Mouse (Mus musculus) effector memory CD4-positive, alpha-beta T cell, adult 7 months (primary cell): Measurements from ENCODE around the gene Kif2c. TPM values are rescaled to one million over a fixed set of nuclear protein-coding genes. Genes with fewer than 3 reads are reported as not detected.

Source experiments
- polyA plus RNA-seq: library from polyadenylated mRNA; unstranded; fragments of 100-300 nt; shearing (Covaris generic); gene quantifications from one replicate; pipeline ENCODE4 v1.2.1, GENCODE M21; 2017

Gene Kif2c
- polyA plus RNA-seq: 0.15 TPM

DNA sequence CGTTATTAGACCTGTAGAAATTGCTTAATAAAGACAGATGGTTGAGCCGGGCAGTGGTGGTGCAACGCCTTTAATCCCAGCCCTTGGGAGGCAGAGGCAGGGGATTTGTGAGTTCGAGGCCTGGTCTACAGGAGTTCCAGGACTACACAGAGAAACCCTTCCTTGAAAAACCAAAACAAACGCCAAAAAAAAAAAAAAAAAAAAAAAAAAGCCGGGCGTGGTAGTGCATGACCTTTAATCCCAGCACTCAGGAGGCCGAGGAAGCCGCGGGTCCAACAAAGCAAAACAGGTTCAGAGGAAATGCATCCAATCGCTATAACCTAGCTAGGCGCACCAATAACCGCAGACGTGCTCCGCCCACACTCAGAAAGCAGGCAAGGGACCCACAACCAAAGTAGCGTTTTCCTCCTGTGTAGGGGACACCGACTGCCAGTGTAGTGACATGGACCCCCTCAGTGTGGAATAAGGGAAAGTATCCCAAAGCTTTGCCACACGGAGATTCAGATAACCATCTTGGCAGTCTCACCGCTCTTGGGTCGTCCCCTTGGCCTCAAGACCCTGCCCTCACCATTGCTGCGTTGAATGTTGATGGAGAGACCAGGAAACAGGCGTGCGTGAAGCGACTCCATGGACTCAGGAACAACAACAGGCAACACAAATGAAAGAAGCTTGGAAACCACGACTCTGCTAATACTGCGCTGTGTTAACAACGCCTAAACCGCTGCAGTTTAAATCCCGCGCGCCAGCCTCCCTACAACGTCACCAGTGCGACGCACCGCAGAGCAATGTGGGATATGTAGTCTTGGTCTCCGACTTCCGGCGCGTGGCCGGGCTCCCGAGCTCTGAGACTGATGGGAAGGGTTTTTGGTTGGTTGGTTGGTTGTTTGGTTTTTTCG, at the start of gene Kif2c:
Gene Kif2c (minus strand): TSS at position 777 of the 896 bp plus-strand sequence.

DNA sequence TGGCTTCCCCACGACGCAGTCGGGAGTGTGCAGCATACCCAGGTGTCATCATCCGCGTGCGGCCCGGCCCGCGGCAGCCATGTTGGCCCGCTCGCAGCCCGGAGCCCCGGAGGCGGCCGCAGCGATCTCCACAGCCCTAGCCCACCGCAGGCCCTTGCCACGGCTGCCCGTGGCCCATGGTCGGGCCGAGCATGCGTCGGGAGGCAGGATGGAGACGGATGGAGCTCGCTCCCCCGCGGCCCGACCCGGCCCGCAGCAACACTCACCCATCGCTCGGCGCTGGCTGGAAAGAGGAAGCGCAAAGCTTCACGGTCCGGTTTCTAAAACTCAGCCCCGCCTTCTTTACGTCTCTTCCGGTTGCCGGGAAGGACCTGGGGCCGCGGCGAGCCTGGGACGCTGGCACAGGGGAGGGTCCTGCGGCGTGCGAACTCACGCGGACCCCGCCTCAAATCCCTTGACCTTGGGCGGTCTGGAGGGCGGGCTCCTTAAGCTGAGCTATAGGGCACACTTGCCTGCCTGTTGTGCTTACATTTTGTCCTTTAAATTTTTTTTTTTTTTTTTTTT, 26.6 kb downstream of the Kif2c start, which contains the start of gene Rps8:
Gene Rps8 (minus strand): TSS at position 452 of the 564 bp plus-strand sequence.

DNA sequence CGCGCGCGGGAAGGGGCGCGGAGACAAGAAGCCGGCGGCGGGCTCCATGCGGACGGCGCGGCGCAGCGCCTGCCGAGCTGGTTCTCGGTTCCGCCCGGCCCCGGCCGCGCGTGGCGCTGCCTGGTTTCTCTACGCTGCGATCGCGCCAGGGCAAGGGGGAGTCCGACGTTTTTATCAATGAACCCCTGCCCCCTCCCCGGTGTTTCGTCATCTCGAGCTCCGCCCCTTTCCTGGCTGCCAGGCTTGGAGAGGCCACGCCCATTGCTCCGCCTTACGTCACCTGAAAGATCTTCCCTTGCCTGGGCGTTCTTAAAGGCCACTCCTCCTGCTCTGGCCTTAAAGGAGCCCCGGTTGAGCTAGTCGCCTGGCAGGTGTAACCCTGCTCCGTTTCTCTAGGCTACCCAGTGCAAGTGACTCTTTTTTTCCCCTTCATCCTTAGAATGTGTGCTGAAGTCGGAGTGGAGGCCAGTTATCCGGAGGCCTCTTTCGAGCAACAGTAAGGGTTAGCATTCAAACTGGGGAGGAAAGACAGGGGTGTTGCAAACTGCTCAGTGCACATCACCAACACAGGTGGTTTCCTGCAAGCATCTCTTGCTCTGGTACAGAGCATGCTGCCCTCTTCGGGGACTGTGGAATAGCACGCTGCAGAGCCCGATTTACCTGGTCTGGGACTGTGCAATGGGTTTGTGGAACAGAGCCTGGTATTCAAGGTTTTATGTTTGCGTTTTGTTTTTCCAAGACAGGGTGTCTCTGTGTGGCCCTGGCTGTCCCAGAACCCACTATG, 48.4 kb downstream of the Kif2c start, which contains the start of gene Plk3:
Gene Plk3 (minus strand): TSS at position 147 of the 784 bp plus-strand sequence.

DNA sequence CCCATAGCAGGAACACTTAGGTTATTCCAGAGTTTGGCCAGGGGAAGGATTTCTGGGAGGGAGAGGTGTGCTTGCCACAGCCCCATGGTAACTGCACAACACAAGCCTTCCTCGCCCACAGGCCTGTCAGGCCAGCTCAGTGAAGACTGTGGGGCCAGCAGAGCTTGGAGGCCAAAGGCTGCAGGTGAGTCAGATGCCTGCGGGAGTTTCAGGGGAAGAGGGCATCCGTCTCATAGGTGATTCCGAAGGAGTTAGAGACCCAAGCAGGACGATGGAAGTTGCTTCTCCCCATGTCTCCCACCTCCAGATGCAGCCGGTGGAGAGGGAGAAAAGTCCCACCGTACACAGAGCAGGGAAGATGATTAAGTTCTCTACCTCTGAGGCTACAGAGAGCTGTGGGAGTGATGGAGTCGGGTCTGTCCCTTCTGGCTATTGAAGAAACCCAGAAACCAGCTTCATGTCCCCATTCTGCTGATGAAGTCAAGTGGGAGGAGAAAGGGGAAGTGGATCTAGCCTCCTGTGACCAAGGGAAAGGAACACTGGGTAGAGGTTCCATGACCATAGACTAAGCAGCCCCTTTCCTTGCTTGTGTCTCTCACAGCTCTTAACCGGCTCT, 55.7 kb downstream of the Kif2c start, which contains the start of gene Tctex1d4:
Gene Tctex1d4 (plus strand): TSS at position 120 of the 616 bp plus-strand sequence.

DNA sequence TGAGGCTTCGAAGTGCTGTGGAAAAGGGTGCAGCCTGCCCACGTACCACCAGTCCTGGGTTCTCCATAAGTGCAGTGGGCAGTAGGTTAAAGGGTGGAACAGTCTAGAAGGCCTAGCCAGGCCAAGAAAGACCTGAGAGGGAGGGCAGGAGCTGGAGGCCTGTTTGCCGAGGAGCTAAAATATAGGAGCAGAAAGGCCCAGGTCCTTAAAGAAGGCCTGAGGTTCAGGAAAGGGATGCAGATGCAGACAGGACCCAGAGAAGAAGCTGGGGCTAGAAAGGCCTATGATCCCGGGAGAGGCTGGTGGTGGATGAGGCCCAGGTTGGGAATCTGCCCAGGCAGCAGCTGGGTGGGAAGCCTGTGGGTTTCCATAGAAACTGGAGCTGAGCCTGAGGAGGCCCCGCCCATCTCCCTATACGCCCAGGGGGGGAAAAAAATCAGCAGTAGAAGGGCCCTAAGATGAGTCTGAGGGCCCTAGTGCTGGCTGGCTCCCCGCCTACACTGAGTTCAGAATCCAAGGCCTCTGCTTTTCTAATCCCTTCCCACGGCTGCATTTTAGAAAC, 57.0 kb downstream of the Kif2c start, which contains the start of gene Btbd19:
Gene Btbd19 (minus strand): TSS at position 378 of the 562 bp plus-strand sequence.

Other genes with a start within 250 kb of the Kif2c start
- 52.7 TPM for gene Urod, start 188.2 kb downstream of the Kif2c start, polyA plus RNA-seq
- 25.2 TPM for gene Hectd3, start 187.3 kb downstream of the Kif2c start, polyA plus RNA-seq
- gene Eif2b3, start 163.2 kb downstream of the Kif2c start, polyA plus RNA-seq: 24.2 TPM
- gene Ptch2, start 86.6 kb downstream of the Kif2c start, polyA plus RNA-seq: 0.23 TPM
- gene Btbd19, start 56.9 kb downstream of the Kif2c start, polyA plus RNA-seq: 36.4 TPM
- not detected for gene Tctex1d4, start 55.8 kb downstream of the Kif2c start, polyA plus RNA-seq
- gene Plk3, start 48.7 kb downstream of the Kif2c start, polyA plus RNA-seq: 205 TPM
- gene Rps8, start 26.4 kb downstream of the Kif2c start, polyA plus RNA-seq: 472 TPM
- gene Tmem53, start 69.3 kb upstream of the Kif2c start, polyA plus RNA-seq: not detected
- gene Armh1, start 69.5 kb upstream of the Kif2c start, polyA plus RNA-seq: not detected